Mouse (Mus musculus) olfactory bulb, adult 2 months (tissue): ENCODE measurements around the gene Cmya5. TPM values are rescaled to one million over a fixed set of nuclear protein-coding genes. Genes with fewer than 3 reads are reported as not detected.
"Not testable (repeated sequence)": the region's sequence is repeated elsewhere in the genome, so short reads cannot be mapped to it uniquely, and the experiment has no call there.

Experiments
- H3K27ac ChIP-seq: fragments of 200-500 bp; 2 replicates; pipeline ENCODE4 v1.5.1; 2012; ENCODE audit warnings: low read depth, low read length; ENCODE audit not compliant: insufficient read depth
- H3K4me1 ChIP-seq: fragments of 200-500 bp; 2 replicates; pipeline ENCODE4 v1.6.1; 2012; ENCODE audit warnings: low read length; ENCODE audit not compliant: control insufficient read depth, insufficient read depth
- H3K4me3 ChIP-seq: fragments of 200-500 bp; 2 replicates; pipeline ENCODE4 v1.5.1; 2012; ENCODE audit warnings: mild to moderate bottlenecking, low read depth, low read length, moderate library complexity; ENCODE audit not compliant: insufficient read depth
- CTCF ChIP-seq: fragments of 200-500 bp; IDR thresholded peaks from 2 replicates; pipeline ENCODE4 v1.5.1; 2012; ENCODE audit warnings: low read depth, mild to moderate bottlenecking, low read length, moderate library complexity; ENCODE audit not compliant: insufficient read depth
- POLR2A ChIP-seq: fragments of 200-500 bp; IDR thresholded peaks from 2 replicates; pipeline ENCODE4 v1.6.1; 2012; ENCODE audit warnings: mild to moderate bottlenecking, low read depth, low read length, moderate library complexity; ENCODE audit not compliant: insufficient read depth
- WGBS: fragments of 180-500 bp; shearing (Covaris S2); methylation state at CpG from one replicate; pipeline ENCODE4 v1.1.7; 2018; 5-methylcytosine and 5-hydroxymethylcytosine counted together
- polyA plus RNA-seq: library from polyadenylated mRNA; stranded (reverse); fragments of >200 nt; gene quantifications from 2 replicates; pipeline ENCODE4 v1.2.4, GENCODE M21; 2012; ENCODE audit warnings: low replicate concordance; ENCODE audit not compliant: missing spikeins, insufficient read depth, insufficient read length

Cmya5 gene
- polyA plus RNA-seq, 1 experiment: not detected

- no peak for TF ChIP-seq CTCF
- no peak for TF ChIP-seq POLR2A
- Histone ChIP-seq H3K27ac (no peak overlapping the region), H3K4me1 (no peaks in the 10 kb centered on the region), H3K4me3 (no peak overlapping the region)
- 92% methylated on average over 15 of the region's 15 CpGs for WGBS
Measured at GRCm38 (mm10) chr13:93095097-93095791, 49.3 kb downstream of the Cmya5 start.

GRCm38 (mm10) chr13:93094204-93094935 is 50.2 kb downstream of the Cmya5 start:
- WGBS: 83% methylated on average over 10 of the region's 10 CpGs
- no peak overlapping the region for H3K4me3 ChIP-seq
- TF ChIP-seq CTCF (no peak), POLR2A (no peak)
- H3K4me1 ChIP-seq: no peaks in the 10 kb centered on the region; the same call in 1 of the 2 replicates
- no peak overlapping the region for H3K27ac ChIP-seq

GRCm38 (mm10) chr13:93093697-93094096 is 50.8 kb downstream of the Cmya5 start:
- Histone ChIP-seq H3K4me3 (no peak overlapping the region), H3K4me1 (no peaks in the 10 kb centered on the region; the same call in 1 of the 2 replicates), H3K27ac (no peak overlapping the region)
- 93% methylated on average over 5 of the region's 5 CpGs for WGBS
- TF ChIP-seq CTCF (no peak), POLR2A (no peak)

GRCm38 (mm10) chr13:93092916-93093429 is 51.6 kb downstream of the Cmya5 start:
- WGBS: 88% methylated on average over 2 of the region's 2 CpGs
- no peak overlapping the region for H3K4me3 ChIP-seq
- H3K4me1 ChIP-seq: no peaks in the 10 kb centered on the region; the same call in 1 of the 2 replicates
- TF ChIP-seq POLR2A: no peak
- TF ChIP-seq CTCF: no peak
- H3K27ac ChIP-seq: no peak overlapping the region

GRCm38 (mm10) chr13:93091866-93092455 is 52.6 kb downstream of the Cmya5 start:
- TF ChIP-seq CTCF: no peak
- TF ChIP-seq POLR2A: no peak
- H3K4me3 ChIP-seq: no peak overlapping the region
- 85% methylated on average over 10 of the region's 10 CpGs for WGBS
- H3K4me1 ChIP-seq: no peaks in the 10 kb centered on the region; the same call in 1 of the 2 replicates
- H3K27ac ChIP-seq: no peak overlapping the region

- H3K27ac ChIP-seq: no peak overlapping the region
- WGBS: 96% methylated on average over 9 of the region's 9 CpGs
- no peak overlapping the region for H3K4me3 ChIP-seq
- H3K4me1 ChIP-seq: no peaks in the 10 kb centered on the region; the same call in 1 of the 2 replicates
- TF ChIP-seq CTCF: no peak
- TF ChIP-seq POLR2A: no peak
Measured at GRCm38 (mm10) chr13:93091176-93091575, 53.3 kb downstream of the Cmya5 start.

- TF ChIP-seq POLR2A: no peak
- TF ChIP-seq CTCF: no peak
- Histone ChIP-seq H3K27ac (no peak overlapping the region), H3K4me1 (no peaks in the 10 kb centered on the region; the same call in 1 of the 2 replicates), H3K4me3 (no peak overlapping the region)
- WGBS: 59% methylated on average over 5 of the region's 5 CpGs
Measured at GRCm38 (mm10) chr13:93089481-93089880, 55.0 kb downstream of the Cmya5 start.

- 92% methylated on average over 4 of the region's 4 CpGs for WGBS
- TF ChIP-seq CTCF: no peak
- TF ChIP-seq POLR2A: no peak
- no peak overlapping the region for H3K4me3 ChIP-seq
Measured at GRCm38 (mm10) chr13:93085711-93086110, 58.8 kb downstream of the Cmya5 start.

GRCm38 (mm10) chr13:93082324-93082723 is 62.2 kb downstream of the Cmya5 start:
- not testable (repeated sequence) for H3K4me1 ChIP-seq, H3K27ac ChIP-seq, H3K4me3 ChIP-seq
- 96% methylated on average over 1 of the region's 1 CpGs for WGBS

More at GRCm38 (mm10) chr13:93085711-93086110, 58.8 kb downstream of the Cmya5 start:
- Histone ChIP-seq H3K4me1 (no peaks in the 10 kb centered on the region; the same call in 1 of the 2 replicates), H3K27ac (no peak overlapping the region)
